Mouse (Mus musculus): Measurements from ENCODE around the gene Angel1.

Angel1 gene

DNA sequence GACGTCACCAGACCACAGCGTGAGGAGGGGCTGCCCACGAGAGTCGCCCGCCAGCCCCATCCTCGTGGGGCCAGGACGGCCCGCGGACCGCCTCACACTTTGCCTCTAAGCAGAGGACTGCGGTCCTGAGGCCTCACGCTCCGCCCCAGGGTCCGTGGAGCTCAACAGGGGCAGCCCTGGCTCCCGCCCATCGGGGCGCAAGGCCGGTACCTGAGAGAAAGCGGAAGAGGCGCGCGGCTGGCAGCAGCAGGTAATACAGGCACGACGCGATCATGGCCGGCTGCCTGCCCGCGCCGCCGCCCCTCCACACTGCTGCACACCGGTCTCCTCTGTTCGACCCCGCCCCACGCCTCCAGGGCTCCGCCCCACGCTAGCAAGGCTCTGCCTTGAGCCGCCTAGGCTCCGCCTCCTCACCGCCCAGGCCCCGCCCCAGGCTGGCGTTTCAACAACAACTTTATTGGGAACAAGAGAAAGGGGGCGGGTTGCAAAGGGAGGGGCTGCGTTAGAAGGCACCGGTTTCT, at the start of gene Angel1:
Gene Angel1, minus strand, starts transcription at position 341 of the 521 bp plus-strand sequence.
- DNase-seq (ENCODE audit: extremely low read depth, low read depth, low spot score), result peak; percentile 45

DNA sequence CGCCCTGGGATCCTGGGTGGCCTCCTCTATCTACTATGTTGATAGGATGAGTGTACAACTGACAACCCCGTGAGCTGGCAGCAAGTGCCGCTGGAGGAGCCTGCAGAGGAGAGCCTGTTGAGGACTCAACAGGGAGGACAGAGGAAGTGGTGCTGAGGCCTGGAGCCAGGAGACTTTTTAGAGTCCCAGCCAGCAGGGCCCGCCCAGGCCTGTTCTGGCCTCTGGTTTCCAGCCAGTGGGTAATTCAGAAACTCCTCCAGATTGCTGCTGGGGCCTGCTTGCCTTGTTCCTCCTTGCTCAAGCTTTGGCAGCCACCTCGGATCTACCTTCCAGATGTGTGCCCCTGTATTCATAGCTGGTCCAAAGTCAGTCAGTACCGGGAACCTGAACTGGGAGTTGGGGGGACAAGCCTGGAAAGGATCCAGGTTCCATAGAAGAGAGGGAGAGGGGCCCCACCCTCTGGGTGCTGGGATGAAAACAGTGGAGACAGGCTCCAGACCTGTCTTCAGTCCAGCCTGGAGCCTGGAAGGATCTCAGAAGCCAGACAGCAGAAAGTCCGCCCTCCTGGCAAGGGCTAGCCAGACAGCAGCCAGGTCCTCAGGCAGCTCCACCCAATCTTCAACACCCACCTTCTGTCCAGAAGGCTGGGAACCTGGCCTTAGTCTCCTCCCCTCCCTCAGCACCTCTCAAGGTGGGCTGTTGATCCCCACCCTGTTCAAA, 49.5 kb upstream of the Angel1 start:
- DNase-seq (ENCODE audit: extremely low read depth, low read depth, low spot score), result no peak

DNA sequence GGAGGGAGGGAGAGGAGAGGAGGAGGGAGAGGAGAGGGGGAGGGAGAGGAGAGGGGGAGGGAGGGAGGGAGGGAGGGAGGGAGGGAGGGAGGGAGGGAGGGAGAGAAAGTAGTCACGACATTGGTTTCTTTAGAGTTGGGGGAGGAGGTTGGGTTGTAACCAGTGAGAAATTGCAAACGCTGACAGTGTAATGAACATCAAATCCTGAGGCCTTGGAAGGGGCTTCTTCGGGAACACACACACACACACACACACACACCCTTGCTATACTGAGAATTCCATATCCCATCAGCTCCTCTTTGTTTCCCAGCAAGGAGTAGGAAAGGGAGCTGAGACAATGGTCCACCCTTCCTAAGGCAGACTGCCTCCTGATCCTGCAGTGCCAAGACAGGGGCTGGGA, 46.3 kb upstream of the Angel1 start:
- no peak for DNase-seq (ENCODE audit: extremely low read depth, low read depth, low spot score)

DNA sequence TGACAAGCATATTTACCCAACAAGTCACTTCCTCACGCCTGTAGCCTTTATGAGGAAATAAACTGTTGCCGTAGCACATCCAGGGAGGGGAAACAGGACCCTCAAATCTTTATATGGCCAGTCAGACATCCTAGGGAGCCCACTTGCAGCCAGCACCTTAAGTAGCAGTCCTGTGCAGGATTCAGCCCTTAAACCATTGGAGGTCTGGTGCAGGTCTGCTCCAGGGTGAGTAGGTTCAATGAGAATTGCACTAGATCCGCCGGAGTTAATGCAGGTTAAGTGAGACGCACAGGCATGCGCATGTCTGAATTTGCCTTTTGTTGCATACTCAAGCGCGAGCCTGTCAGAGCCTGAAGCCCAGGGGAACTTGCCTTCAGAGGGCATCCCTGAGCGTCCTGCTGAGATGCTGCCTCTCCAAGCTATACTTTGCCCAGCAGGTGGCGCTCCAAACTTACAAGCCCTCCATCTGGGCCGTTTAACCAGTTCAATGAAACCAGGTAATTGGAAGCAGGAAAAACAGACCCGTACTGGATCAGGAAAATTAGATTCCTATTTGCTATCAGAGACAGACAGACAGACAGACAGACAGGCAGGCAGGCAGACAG, 45.7 kb upstream of the Angel1 start:
- no peak for DNase-seq (ENCODE audit: extremely low read depth, low read depth, low spot score)

DNA sequence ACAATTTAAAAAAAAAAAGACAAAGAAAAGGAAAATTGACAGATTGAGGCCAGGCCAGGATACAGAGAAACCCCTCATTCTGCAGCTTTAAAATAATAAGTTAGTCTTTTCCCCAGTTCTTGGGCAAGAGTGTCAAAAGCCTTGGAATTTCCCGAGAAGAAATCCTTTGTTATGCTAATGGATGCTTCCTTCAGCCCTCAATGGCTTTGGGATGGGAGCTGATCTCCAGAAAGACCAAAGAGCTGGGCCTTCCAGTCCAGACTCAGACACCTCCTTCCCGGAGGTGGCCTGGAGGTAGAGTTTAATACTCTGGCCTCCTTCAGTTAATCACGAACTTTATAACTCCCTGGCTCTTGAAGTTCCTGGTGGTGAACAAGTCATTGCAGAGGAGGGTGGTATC, 44.7 kb upstream of the Angel1 start:
- no peak for DNase-seq (ENCODE audit: extremely low read depth, low read depth, low spot score)

DNA sequence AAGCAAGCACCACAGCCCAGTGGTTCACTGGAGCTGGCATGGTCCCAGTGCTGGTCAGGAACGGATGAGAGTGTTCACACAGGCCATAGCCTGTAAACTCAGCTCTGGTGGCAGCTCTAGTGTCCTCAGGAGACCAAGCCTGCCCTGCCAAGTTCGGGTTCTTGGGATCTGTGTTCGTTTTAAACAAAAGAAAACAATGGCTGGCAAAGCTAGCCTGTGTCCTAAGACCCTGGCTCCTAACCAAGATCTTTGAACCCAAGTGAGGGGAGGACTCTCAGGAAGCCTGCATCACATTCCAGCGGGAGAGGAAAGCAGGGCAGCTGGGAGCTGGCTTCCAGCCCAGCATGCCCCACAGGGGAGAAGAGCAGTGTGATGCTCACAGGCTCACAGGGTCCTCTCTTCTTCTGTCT, 44.0 kb upstream of the Angel1 start:
- peak; percentile 96 for DNase-seq (ENCODE audit: extremely low read depth, low read depth, low spot score)

DNA sequence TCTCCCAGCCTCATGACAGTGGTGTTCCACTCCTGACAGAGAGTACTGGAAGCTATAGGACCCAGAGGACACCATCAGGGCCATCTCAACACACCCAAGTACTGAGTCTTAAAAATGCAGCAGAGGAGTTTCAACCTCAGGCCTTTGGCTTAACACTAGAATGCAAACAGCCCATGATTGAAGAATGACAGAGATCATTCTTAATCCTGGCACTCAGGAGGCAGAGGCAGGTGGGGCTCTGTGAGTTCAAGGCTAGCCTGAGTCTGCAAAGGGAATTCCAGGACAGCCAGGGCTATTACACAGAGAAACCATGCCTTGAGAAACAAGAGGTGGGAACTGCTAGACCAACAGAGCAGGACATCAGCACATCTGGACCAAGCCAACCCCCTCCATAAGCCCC, 43.6 kb upstream of the Angel1 start:
- no peak for DNase-seq (ENCODE audit: extremely low read depth, low read depth, low spot score)

DNA sequence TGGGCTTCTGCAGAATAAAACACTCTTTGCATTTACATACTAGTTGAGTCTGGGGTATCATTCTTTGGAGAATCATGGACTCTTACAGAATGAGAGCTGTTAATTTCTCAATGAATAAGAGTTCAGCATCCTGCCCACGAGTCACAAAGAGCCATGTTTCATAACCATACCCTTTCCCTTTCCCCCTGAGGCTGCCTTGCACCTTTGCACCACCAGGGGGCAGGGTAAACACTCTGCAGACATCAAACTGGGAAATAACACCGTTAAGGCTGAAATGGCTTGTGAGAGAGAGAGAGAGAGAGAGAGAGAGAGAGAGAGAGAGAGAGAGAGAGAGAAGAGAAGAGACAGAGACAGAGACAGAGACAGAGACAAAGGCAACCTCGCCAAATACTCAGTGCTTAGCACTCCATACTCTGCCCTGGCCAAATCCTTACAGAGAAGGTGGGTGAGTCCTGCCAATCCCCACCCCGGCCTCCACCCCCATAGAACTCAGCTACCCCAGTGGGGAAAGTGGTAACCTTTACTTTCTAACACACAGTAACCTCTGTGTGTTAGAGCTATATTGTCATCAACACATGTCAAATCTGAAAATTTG, 42.8 kb upstream of the Angel1 start:
- DNase-seq (ENCODE audit: extremely low read depth, low read depth, low spot score), result no peak

DNA sequence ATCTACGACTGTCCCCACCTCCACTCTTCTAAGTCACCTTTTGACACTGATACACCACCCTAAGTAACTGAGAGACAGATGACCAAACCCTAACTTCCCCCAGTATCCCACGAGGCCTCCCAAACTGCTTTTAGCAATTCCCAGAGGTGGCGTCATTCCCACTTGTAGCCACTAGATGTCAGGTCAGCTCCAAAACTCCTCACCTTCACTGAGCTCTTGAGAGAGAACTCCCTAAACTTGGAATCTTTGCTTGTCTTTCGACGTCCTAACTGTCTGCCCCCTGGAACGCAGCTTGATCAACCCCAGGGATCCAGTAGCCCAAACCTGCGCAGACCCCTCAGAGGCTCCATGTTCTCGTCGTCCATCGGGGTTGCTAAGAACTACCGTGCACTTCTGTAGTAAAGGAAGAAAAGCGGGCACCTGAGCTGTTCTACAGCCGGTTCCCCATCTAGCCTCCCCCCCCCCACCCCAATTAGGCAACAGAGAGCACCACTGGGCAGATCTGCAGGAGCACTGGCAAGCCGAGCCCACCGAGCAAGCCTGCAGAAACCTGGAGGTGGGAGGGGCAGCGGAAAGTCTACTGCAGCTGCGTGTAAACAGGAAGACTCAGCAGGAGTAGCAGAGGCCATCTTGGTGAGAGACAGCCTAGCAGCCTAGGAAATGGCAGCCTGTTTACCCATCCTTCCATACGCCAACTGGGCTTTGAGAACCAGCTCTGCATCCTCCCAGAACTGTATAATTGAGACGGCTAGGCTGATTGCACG, 41.8 kb upstream of the Angel1 start:
- DNase-seq (ENCODE audit: extremely low read depth, low read depth, low spot score), result no peak

DNA sequence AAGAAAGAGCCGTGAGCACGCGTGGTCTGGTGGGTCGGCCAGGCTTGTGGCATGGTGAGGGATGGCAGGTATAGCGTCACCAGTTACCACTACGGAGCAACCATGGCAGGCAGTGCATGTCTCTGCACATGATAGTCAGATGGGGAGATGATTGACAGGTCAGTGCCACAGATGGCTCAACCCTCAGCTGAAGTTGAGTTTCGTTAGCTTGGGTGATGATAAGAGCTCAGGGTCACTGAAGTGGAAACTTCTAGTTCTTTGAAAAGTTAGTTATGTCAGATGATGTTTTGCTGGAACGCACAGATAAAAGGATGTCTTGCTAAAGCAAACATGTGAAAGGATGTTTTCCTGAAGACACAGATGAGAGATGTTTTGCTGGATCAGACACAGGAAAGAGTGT, 40.2 kb upstream of the Angel1 start:
- DNase-seq (ENCODE audit: extremely low read depth, low read depth, low spot score), result no peak

DNA sequence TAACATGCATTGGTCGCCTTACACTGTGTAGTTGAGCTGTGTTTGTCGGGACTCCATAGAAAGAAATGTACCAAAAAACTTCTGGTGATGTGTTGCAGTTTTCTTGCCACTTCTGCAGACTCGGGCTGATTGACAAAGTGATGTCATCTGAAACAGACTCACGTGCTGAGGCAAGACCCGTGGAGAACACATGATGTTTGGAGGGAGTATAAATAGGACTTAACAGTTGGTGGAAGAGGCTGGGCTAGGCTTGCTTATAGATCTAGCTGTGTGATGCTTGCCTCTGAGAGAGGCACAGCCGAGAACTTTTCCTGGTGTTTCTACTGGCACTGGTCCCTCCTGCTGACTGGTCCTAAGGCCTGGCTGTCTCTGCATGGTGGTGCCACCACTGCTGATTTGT, 37.8 kb upstream of the Angel1 start:
- no peak for DNase-seq (ENCODE audit: extremely low read depth, low read depth, low spot score)

DNA sequence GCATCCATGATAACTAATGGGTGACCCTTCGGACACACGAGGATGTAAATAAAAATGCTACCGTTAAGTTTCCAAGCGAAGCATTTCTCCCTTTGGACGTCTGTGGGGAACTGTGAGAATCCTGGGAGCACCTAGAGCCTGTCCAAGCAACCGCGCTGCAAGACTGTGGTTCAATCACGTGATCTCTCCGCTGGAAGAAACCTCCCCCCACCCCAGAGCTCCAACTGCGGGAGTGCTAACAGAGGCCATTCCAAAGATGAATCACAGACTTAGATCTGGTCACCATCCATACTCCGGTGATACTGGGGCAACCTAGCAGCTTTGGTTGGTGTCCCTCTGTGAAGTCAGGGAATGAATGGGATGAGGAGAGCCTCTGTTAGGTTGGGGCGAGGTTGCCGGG, 34.8 kb upstream of the Angel1 start:
- no peak for DNase-seq (ENCODE audit: extremely low read depth, low read depth, low spot score)

DNA sequence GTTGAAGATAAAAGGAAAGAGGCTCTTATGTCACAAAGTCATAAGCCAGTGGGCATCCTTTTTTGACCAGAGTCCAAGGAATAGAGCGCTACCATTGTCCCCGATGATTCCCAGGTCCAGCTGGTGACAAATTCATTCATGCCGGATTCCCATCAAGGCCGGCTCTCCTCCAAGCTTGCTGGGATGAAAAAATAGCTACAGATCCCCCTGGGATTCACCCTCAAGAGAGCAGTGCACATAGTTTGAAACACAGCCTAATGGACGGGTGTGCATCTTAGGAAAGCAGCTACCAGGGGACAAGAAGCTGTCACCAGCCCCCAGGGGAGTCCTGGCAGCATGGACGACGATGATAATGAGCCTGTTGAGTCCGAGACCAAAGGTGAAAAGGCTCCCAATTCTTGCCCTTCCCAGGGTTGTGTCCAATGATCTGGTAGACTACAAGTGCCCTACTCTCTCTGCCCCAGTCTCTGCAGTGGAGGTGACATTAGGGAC, 8.1 kb upstream of the Angel1 start, which contains the start of gene Lrrc74a:
Gene Lrrc74a, plus strand, starts transcription at position 51 of the 492 bp plus-strand sequence.
- DNase-seq (ENCODE audit: extremely low read depth, low read depth, low spot score), result no peak

DNA sequence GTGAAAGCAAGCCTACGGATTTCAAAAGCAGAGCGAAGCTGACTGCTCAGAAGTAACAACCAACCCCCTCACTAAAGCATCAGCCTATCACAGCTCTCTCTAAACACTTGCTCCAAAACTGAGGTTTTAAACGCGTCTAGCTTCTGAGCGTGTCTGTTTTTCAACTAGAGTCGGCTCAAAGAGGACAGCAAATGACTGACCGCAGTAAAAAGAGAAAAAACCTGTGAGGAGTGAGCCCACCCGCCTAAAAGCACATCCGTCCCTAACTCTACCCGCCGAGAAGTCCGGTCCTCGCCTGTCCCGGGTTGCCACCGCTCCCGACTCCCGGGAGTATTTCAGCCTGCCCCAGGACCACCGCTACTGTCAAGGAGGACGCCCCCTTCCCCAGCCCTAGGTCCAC, 554 bp downstream of the Angel1 start:
- no peak for DNase-seq (ENCODE audit: extremely low read depth, low read depth, low spot score)

DNA sequence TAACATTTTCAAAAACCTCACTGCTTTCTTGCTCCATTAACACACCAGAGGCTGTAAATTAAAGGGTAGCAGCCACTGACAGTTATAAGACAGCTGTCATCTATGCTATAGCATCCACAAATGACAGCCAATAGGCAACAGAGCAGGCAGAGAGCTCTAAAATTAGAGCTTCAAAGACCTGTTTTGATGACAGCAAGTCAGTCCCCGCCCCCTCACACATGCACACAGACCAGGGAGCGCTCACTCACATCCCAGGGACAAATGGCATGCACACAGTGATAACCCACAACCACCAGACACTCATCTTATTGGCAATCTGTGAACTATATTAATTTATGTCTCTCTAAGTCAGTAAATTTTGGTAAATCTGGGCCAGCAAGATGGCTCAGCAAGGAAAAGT, 2.0 kb downstream of the Angel1 start:
- DNase-seq (ENCODE audit: extremely low read depth, low read depth, low spot score), result no peak

DNA sequence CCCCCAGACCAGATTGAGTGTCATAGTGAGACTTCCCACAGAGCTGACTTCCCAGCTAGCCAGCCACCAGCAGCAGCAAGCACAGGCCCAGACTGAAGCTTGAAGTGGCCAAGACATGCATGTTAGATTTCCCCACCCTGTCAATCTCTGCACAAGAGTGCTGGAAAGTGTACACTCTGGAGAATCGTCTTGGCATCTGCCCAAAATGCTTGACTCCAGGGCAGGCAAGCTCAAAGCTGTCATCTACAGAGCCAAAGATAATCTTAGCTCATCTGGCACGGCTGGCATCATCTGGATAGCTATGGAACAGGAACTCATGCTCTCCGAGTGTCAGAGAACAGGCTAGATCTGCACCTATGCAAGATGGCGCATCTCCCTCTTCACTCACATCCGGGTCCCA, 4.8 kb downstream of the Angel1 start:
- peak; percentile 70 for DNase-seq (ENCODE audit: extremely low read depth, low read depth, low spot score)

DNA sequence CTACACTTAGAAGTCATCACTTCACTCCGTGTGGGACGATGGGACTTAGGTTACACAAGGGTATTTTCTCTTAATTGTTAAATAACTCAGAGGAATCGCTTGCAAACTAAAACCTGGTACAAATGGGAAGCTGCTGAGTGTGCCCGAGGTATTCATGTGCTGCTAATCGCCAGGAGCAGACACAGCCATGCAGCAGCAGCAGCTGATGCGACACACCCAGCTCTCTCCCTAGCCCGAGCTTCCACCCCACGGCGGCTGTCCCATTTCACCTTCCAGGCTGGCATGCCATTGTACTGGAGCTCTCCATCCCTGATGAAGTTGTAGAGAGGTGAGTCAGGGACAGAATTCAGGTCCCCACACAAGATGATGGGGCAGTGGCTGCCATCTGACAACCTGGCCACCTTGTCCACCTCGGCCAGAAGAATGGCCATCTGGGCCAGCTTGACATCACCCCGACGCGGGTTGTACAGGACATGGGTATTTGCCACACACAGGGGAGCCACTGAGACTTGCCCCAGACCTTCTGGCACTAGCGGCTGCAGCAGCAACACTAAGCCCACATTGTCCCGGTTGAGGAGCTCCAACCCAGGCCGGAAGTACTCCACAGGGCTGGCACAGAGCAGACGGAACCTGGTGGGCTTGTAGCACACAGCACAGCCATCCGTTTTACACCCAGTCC, 6.2 kb downstream of the Angel1 start:
- no peak for DNase-seq (ENCODE audit: extremely low read depth, low read depth, low spot score)

DNA sequence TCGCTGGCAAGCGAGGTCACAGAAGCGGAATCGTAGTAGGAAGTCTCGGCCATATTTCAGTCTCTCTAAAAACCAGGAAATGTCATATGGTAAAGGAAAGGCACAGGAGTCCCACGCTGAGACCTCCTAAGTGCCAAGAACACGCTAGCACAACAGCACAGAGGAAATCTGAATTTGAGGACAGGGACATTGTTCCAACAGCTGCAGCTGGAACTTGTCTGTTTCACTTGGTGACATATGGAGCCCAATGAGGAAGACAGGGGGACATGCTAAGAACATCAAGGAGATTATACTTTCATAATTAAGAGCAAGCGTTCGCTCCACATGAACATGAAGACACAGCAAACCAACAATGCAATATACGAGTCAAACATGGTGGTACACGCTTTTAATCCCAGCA, 9.3 kb downstream of the Angel1 start:
- DNase-seq (ENCODE audit: extremely low read depth, low read depth, low spot score), result no peak

DNA sequence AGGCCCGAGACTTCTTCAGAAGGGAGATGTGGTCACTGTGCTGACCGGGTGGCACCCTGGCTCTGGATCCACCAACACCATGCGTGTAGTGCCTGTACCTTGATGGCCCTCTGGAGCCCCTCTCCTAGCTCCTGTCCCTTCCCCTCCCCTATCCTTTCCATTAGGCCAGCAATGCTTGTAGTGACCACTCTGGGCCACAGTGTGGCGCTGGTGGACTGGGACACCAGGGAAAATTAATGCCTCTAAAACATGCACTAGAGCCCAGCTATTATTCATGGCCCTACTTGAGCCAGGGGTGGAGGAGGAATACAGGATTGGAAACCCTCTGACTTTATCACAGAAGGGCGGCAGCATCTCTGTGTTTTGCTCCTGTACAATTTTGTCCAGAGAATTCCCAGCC, 10.9 kb downstream of the Angel1 start:
- DNase-seq (ENCODE audit: extremely low read depth, low read depth, low spot score), result no peak

DNA sequence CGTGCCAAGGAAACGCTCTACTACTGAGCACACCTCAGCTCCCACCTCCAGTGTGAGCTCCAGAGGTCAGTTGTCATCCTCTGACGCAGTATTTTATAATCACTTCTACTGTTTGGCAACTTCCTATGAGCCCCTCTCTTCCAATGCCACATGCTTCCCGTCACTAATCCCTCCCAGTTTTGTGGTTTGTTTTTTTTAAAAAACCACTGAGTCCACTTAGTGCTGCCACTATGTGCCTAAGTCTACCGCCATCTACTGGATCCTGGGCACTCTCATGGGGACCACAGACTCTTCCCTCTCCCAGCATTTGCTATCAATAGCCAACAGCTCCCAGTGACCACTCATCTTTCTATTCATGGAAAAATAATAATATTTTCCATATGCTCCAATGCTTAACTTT, 12.2 kb downstream of the Angel1 start:
- DNase-seq (ENCODE audit: extremely low read depth, low read depth, low spot score), result no peak

DNA sequence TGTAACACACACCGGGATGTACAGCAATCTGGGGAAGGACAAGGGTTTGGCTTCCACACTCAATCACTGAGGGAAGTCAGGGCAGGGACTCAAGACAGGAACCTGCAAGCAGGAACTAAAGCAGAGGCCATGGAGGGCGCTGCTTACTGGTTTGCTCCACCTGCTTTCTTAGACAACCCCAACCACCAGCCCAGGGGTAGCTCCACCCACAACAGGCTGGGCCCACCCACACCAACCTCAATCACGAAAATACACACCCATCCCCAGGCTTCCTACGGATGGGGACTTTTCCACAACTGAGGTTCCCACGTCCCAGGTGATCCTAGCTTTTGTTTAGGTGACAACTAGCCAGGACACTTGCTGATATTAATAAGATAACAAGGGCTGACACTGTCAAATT, 20.4 kb downstream of the Angel1 start:
- no peak for DNase-seq (ENCODE audit: extremely low read depth, low read depth, low spot score)

Data from fat pad, adult 2 months (tissue).